Mouse (Mus musculus) embryonic stem cell, embryonic (primary cell): ENCODE measurements around the gene Clec4d.
"Not testable (repeated sequence)": the region's sequence is repeated elsewhere in the genome, so short reads cannot be mapped to it uniquely, and the experiment has no call there.

ENCODE experiments used
- CTCF ChIA-PET, 4 experiments: fragments of 300-600 bp in 2 of 4; fragments of 350-600 bp in 2 of 4; sonication (Branson Sonifier 250); formaldehyde crosslinking; loops; one replicate each; lab custom pipeline; 2022; ENCODE audit warnings: inconsistent platforms in 2 of 4; lab: Charles Lee
- POLR2A ChIA-PET, 4 experiments: fragments of 300-600 bp in 2 of 4; fragments of 350-600 bp in 2 of 4; sonication (Branson Sonifier 250); formaldehyde crosslinking; loops; one replicate each; lab custom pipeline; 2022; ENCODE audit warnings: antibody characterized with exemption in 4 of 4, inconsistent platforms in 1 of 4; lab: Charles Lee

The Clec4d gene

GRCm38 (mm10) chr6:123293509-123293908, 31.6 kb downstream of the Clec4d start:
- POLR2A ChIA-PET, result interaction anchor here in 1 of 4 experiments (0.6 kb wide), 1 partner anchor 408 kb away, joined by 4 read pairs; no protein-coding TSS in a partner anchor
- CTCF ChIA-PET, result interaction anchor here in 2 of 4 experiments (0.6 to 0.7 kb wide), 2 partner anchors 459 to 774 kb away, joined by 3 to 5 read pairs; no protein-coding TSS in a partner anchor

DNA sequence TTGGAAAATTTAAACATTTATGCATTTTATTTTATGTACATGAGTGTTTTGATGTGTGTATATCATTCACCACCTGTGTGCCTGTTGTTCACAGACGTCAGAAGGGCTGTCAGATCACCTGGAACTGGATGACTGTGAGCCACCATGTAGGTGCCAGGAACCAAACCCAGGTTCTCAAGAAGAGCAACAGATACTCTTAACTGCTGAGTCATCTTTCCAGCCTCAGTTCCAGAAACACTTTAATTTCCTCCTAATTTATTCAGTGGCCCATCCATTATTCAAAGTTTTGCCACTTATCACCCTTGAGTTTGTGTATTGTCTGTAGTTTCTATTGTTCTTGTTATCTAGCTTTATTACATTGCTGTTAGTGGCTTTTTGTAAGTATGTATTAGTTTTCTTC, 34.8 kb downstream of the Clec4d start:
- ChIA-PET POLR2A (interaction anchor here in 1 of 4 experiments (0.7 kb wide), 1 partner anchor 532 kb away, joined by 3 read pairs; no protein-coding TSS in a partner anchor), CTCF (no interaction called here)

- CTCF ChIA-PET, result not testable (repeated sequence)
- POLR2A ChIA-PET, result interaction anchor here in 1 of 4 experiments (0.6 kb wide), 1 partner anchor 431 kb away, joined by 6 read pairs; no protein-coding TSS in a partner anchor
Observed at GRCm38 (mm10) chr6:123306315-123306714, 44.4 kb downstream of the Clec4d start.

DNA sequence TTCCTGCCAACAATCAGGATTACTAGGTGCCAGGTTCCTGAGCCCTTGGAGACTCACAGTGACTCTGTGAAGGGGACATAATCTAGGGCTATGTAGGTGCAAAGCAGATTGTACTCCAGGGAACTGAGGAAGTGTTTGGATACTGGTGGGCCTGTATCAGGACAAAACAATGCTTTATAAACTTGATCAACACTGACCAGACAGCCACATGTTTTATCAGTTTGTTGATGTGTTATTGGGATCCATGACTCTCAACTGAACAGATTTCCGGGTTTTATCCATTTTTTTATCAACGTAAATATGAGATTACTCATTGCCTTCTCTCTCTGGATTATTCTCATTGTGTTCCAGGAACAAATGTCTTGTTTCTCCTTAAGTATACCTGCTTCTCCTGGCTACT, 46.1 kb downstream of the Clec4d start, which contains the start of gene Vmn2r19:
Gene Vmn2r19 (plus strand): TSS at position 301 of the 400 bp plus-strand sequence.
- CTCF ChIA-PET, result interaction anchor here in 1 of 4 experiments (0.6 kb wide), 1 partner anchor 53 kb away, joined by 7 read pairs; no protein-coding TSS in a partner anchor

More for the DNA sequence above, 46.1 kb downstream of the Clec4d start, which contains the start of gene Vmn2r19:
- POLR2A ChIA-PET, result no interaction called here
